In the genomic region with DNA sequence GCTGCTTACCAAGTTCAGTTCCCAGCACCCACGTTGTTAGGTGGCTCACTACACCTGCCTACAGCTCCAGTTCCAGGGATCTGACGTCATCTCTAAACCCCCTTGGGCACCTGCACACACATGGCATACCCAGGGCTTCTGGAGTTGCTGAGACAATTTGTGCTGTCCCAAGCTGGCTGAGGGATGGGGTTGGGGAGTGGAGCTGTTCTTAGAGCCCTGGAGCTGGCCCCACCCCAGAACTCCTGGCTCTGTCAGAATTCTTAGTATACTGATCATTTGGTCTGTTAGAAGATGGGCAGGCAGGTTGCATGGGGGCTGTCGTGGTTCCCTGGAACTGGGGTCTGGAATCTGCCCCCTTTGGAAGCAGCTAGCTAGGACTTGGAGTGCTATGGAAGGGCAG, we compare ENCODE assay signal across 26 mouse cellular contexts. TPM values are rescaled to one million over a fixed set of nuclear protein-coding genes. Genes with fewer than 3 reads are reported as not detected.
DNase-seq lines count a peak whose midpoint lies in the region; ATAC-seq and TF ChIP-seq lines count a peak whose summit lies in the region.
"Had no signal": no experiment of that assay in that cellular context is flagged by ENCODE, and none has a peak within 500 bp of the region (broad histone marks: within the 10 kb centered on the region; RNA-seq: fewer than 3 reads in every experiment).

No protein-coding gene starts in this region.

- peak overlapping the region; percentile 56; the same call in 1 of the 2 replicates for H3K27ac ChIP-seq in hindbrain, postnatal 0 days
- no peak overlapping the region for H3K27ac ChIP-seq in hindbrain, embryonic 14.5 days
- H3K27ac ChIP-seq in midbrain, embryonic 11.5 days (ENCODE audit: low read depth, low read length) = no peak overlapping the region
- no peak overlapping the region for H3K27ac ChIP-seq in midbrain, embryonic 15.5 days
- H3K27ac ChIP-seq: embryonic facial prominence, embryonic 13.5 days; forebrain, embryonic 10.5 days; heart, embryonic 15.5 days; limb, embryonic 13.5 days; midbrain, embryonic 10.5 days; neural tube, embryonic 12.5 days; stomach, postnatal 0 days had no signal

- no peaks in the 10 kb centered on the region for H3K27me3 ChIP-seq in hindbrain, postnatal 0 days (ENCODE audit: insufficient read depth, low read length)
- no peaks in the 10 kb centered on the region for H3K27me3 ChIP-seq in hindbrain, embryonic 14.5 days (ENCODE audit: control insufficient read depth, insufficient read depth, low read length)
- no peaks in the 10 kb centered on the region for H3K27me3 ChIP-seq in midbrain, embryonic 11.5 days (ENCODE audit: control insufficient read depth, insufficient read depth, low read length)
- H3K27me3 ChIP-seq in midbrain, embryonic 15.5 days (replicated peaks) = no peaks in the 10 kb centered on the region
- H3K27me3 ChIP-seq: Patski had no signal

- DNase-seq in cerebellum, adult 9-10 months = peak; percentile 67
- DNase-seq in cerebellum, postnatal 36 days = no peak
- DNase-seq in hindbrain, postnatal 0 days (ENCODE audit: low spot score) = no peak
- no peak for DNase-seq in hindbrain, embryonic 14.5 days (ENCODE audit: low spot score)
- peak; percentile 10 for DNase-seq in midbrain, embryonic 11.5 days (ENCODE audit: low spot score, missing footprints)
- DNase-seq: adrenal gland, postnatal 10 days; gastrocnemius, postnatal 14 days; kidney, adult 9 months; kidney, postnatal 10 days; lung, embryonic 14.5 days; lung, postnatal 14 days; right cerebral cortex, postnatal 4 days; thymus, postnatal 4 days had no signal

- TF ChIP-seq CTCF in hindbrain, postnatal 0 days (IDR thresholded peaks at IDR 0.05; ENCODE audit: low read depth) = no peak

- peaks cover 20% of the 10 kb centered on the region for H3K4me1 ChIP-seq in hindbrain, postnatal 0 days (ENCODE audit: insufficient read depth, low read length)
- peaks cover 14% of the 10 kb centered on the region for H3K4me1 ChIP-seq in hindbrain, embryonic 14.5 days (replicated peaks; ENCODE audit: control insufficient read depth, insufficient read depth, low read length)
- peaks cover 6% of the 10 kb centered on the region for H3K4me1 ChIP-seq in midbrain, embryonic 11.5 days (ENCODE audit: control insufficient read depth, insufficient read depth, low read length)
- peaks cover 32% of the 10 kb centered on the region for H3K4me1 ChIP-seq in midbrain, embryonic 15.5 days

- no peak overlapping the region for H3K4me2 ChIP-seq in hindbrain, postnatal 0 days (ENCODE audit: low read depth, low read length)
- H3K4me2 ChIP-seq in hindbrain, embryonic 14.5 days (replicated peaks) = no peak overlapping the region
- no peak overlapping the region for H3K4me2 ChIP-seq in midbrain, embryonic 11.5 days
- no peak overlapping the region for H3K4me2 ChIP-seq in midbrain, embryonic 15.5 days
- H3K4me2 ChIP-seq: embryonic facial prominence, embryonic 13.5 days; heart, embryonic 15.5 days; limb, embryonic 13.5 days; liver, embryonic 15.5 days; lung, embryonic 14.5 days; neural tube, embryonic 12.5 days had no signal

- H3K4me3 ChIP-seq in hindbrain, postnatal 0 days (ENCODE audit: low read length) = no peak overlapping the region
- H3K4me3 ChIP-seq in hindbrain, embryonic 14.5 days (replicated peaks; ENCODE audit: low read length) = no peak overlapping the region
- no peak overlapping the region for H3K4me3 ChIP-seq in midbrain, embryonic 11.5 days (ENCODE audit: low read depth, low read length)
- H3K4me3 ChIP-seq in midbrain, embryonic 15.5 days = no peak overlapping the region
- H3K4me3 ChIP-seq: embryonic facial prominence, embryonic 13.5 days; forebrain, embryonic 10.5 days; heart, embryonic 15.5 days; limb, embryonic 13.5 days; liver, embryonic 15.5 days; midbrain, embryonic 10.5 days; myocyte; neural tube, embryonic 12.5 days had no signal

- ATAC-seq in hindbrain, postnatal 0 days = no peak
- ATAC-seq in hindbrain, embryonic 14.5 days (ENCODE audit: low FRiP score) = no peak
- no peak for ATAC-seq in midbrain, embryonic 11.5 days (ENCODE audit: low FRiP score)
- ATAC-seq in midbrain, embryonic 15.5 days (replicated peaks) = no peak
- no peak for ATAC-seq in inflammation-experienced regulatory T-cells, adult 6 months
- ATAC-seq: intestine, postnatal 0 days; Patski had no signal

- H3K9ac ChIP-seq in hindbrain, postnatal 0 days (replicated peaks; ENCODE audit: low read length) = no peak overlapping the region
- H3K9ac ChIP-seq in hindbrain, embryonic 14.5 days = no peak overlapping the region
- no peak overlapping the region for H3K9ac ChIP-seq in midbrain, embryonic 11.5 days (ENCODE audit: low read length)
- H3K9ac ChIP-seq in midbrain, embryonic 15.5 days = no peak overlapping the region
- H3K9ac ChIP-seq: embryonic facial prominence, embryonic 13.5 days; heart, embryonic 15.5 days; limb, embryonic 13.5 days; liver, embryonic 15.5 days; lung, embryonic 14.5 days; neural tube, embryonic 12.5 days had no signal

- H3K36me3 ChIP-seq in hindbrain, postnatal 0 days (ENCODE audit: insufficient read depth, low read length) = no peaks in the 10 kb centered on the region
- no peaks in the 10 kb centered on the region for H3K36me3 ChIP-seq in hindbrain, embryonic 14.5 days (replicated peaks; ENCODE audit: control insufficient read depth, insufficient read depth)
- H3K36me3 ChIP-seq in midbrain, embryonic 11.5 days (ENCODE audit: control insufficient read depth, insufficient read depth, low read length) = no peaks in the 10 kb centered on the region
- no peaks in the 10 kb centered on the region for H3K36me3 ChIP-seq in midbrain, embryonic 15.5 days (replicated peaks)
- H3K36me3 ChIP-seq: embryonic facial prominence, embryonic 13.5 days; forebrain, embryonic 10.5 days; heart, embryonic 15.5 days; limb, embryonic 13.5 days; liver, embryonic 15.5 days; midbrain, embryonic 10.5 days; neural tube, embryonic 12.5 days had no signal

- no peaks in the 10 kb centered on the region for H3K9me3 ChIP-seq in hindbrain, postnatal 0 days (ENCODE audit: low read length)
- no peaks in the 10 kb centered on the region for H3K9me3 ChIP-seq in hindbrain, embryonic 14.5 days (ENCODE audit: control insufficient read depth, low read length)
- H3K9me3 ChIP-seq in midbrain, embryonic 11.5 days (ENCODE audit: control insufficient read depth, low read length) = no peaks in the 10 kb centered on the region
- H3K9me3 ChIP-seq in midbrain, embryonic 15.5 days = no peaks in the 10 kb centered on the region
- H3K9me3 ChIP-seq: embryonic facial prominence, embryonic 13.5 days; forebrain, embryonic 10.5 days; heart, embryonic 15.5 days; limb, embryonic 13.5 days; liver, embryonic 15.5 days; midbrain, embryonic 10.5 days; neural tube, embryonic 12.5 days had no signal

- 62% methylated on average over 3 of the region's 3 CpGs for WGBS in hindbrain, postnatal 0 days
- 83% methylated on average over 3 of the region's 3 CpGs for WGBS in hindbrain, embryonic 14.5 days
- WGBS in midbrain, embryonic 11.5 days = 78% methylated on average over 3 of the region's 3 CpGs
- 87% methylated on average over 3 of the region's 3 CpGs for WGBS in midbrain, embryonic 15.5 days

RNA-seq across cellular contexts. Expression of gene Rpl3, which starts 8.5 kb away (rescaled TPM):
- total RNA-seq in hindbrain, postnatal 0 days (2014; rRNA removed) = 599 and 600 TPM in 2 replicates
- 527 and 544 TPM in 2 replicates for polyA plus RNA-seq in hindbrain, postnatal 0 days (2015; fragmentation: Nextera tagmentation; extraction: Ambion mirVana)
- 685 and 734 TPM in 2 replicates for polyA plus RNA-seq in hindbrain, embryonic 14.5 days (2014; fragmentation: Nextera tagmentation; extraction: Ambion mirVana)
- 1,032 and 1,053 TPM in 2 replicates for polyA plus RNA-seq in midbrain, embryonic 11.5 days (2014; fragmentation: Nextera tagmentation; extraction: Ambion mirVana)
- polyA plus RNA-seq in midbrain, embryonic 15.5 days (2015; fragmentation: Nextera tagmentation; extraction: Ambion mirVana) = 522 and 525 TPM in 2 replicates
- polyA plus RNA-seq in inflammation-experienced regulatory T-cells, adult 6 months (2017; shearing (Covaris generic)) = 1,000 to 10,000 TPM; 2,844 to 4,969 (median 3,861) TPM

RNA-seq across cellular contexts. Expression of gene Syngr1, which starts 9.1 kb away (rescaled TPM):
- 155 and 157 TPM in 2 replicates for total RNA-seq in hindbrain, postnatal 0 days (2014; rRNA removed)
- 73.4 and 78.6 TPM in 2 replicates for polyA plus RNA-seq in hindbrain, postnatal 0 days (2015; fragmentation: Nextera tagmentation; extraction: Ambion mirVana)
- 37.0 and 38.7 TPM in 2 replicates for polyA plus RNA-seq in hindbrain, embryonic 14.5 days (2014; fragmentation: Nextera tagmentation; extraction: Ambion mirVana)
- polyA plus RNA-seq in midbrain, embryonic 11.5 days (2014; fragmentation: Nextera tagmentation; extraction: Ambion mirVana) = 6.2 and 7.4 TPM in 2 replicates
- polyA plus RNA-seq in midbrain, embryonic 15.5 days (2015; fragmentation: Nextera tagmentation; extraction: Ambion mirVana) = 61.4 and 62.1 TPM in 2 replicates
- 1 to 10 TPM in 1 of 3 experiments, under 1 TPM in 1, not detected in 1; 0.77 to 1.7 TPM for polyA plus RNA-seq in inflammation-experienced regulatory T-cells, adult 6 months (2017; shearing (Covaris generic))

RNA-seq across cellular contexts. Expression of gene Tab1, which starts 32.7 kb away (rescaled TPM):
- 55.0 and 58.6 TPM in 2 replicates for total RNA-seq in hindbrain, postnatal 0 days (2014; rRNA removed)
- 26.5 and 27.9 TPM in 2 replicates for polyA plus RNA-seq in hindbrain, postnatal 0 days (2015; fragmentation: Nextera tagmentation; extraction: Ambion mirVana)
- 32.2 and 36.1 TPM in 2 replicates for polyA plus RNA-seq in hindbrain, embryonic 14.5 days (2014; fragmentation: Nextera tagmentation; extraction: Ambion mirVana)
- polyA plus RNA-seq in midbrain, embryonic 11.5 days (2014; fragmentation: Nextera tagmentation; extraction: Ambion mirVana) = 24.9 and 29.4 TPM in 2 replicates
- 42.5 and 43.5 TPM in 2 replicates for polyA plus RNA-seq in midbrain, embryonic 15.5 days (2015; fragmentation: Nextera tagmentation; extraction: Ambion mirVana)
- 10 to 100 TPM; 12.2 to 15.9 (median 12.3) TPM for polyA plus RNA-seq in inflammation-experienced regulatory T-cells, adult 6 months (2017; shearing (Covaris generic))

Comparison
In these comparisons a context has a peak if more than half of its experiments do, and no peak if none do; other contexts are left out.
1. DNase-seq: peak in cerebellum, adult 9-10 months (single experiment) and midbrain, embryonic 11.5 days (single experiment); none in cerebellum, postnatal 36 days (0 of 2), hindbrain, postnatal 0 days (single experiment) and hindbrain, embryonic 14.5 days (single experiment).